Mouse (Mus musculus): ENCODE measurements around the gene Hcrtr2. TPM values are rescaled to one million over a fixed set of nuclear protein-coding genes. Genes with fewer than 3 reads are reported as not detected.

Gene Hcrtr2
- total and polyA plus RNA-seq, 2 experiments from 2014 or later: 4.5 to 8.2 TPM

GRCm38 (mm10) chr9:76236626-76237025, 87.0 kb downstream of the Hcrtr2 start:
- H3K4me2 ChIP-seq (ENCODE audit: low read depth): peak overlapping the region; percentile 51
- H3K27me3 ChIP-seq (ENCODE audit: insufficient read depth, low read length): no peaks in the 10 kb centered on the region
- under 1% methylated on average over 7 of the region's 7 CpGs for WGBS

DNA sequence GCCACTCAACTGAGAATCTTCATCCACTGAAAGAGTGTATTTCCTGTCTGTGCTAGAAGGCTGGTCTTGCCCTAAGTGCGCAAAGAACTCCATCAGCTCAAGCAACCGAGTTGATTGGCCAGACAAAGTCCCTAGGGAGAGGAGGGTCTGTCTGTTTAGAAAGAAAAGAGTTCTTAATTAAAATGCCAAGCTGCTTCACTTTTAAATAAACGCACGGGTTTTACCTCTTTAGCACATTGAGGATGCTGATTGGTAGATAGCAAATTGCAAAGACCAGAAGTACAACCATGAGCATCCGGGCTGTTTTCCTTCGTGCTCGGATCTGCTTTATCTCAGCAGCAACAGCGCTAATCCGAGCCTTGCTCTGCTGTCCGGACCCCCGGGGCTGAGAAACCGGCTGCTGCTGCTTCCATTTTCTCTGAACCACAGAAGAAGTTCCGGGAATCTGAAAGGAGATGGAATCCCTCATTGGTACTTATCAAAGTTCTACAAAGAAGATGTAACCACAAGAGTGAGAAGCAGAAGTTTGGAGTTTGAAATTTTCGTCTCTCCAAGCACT, 87.6 kb downstream of the Hcrtr2 start:
- Histone ChIP-seq H3K27ac (ENCODE audit: low read depth, low read length) (no peak overlapping the region), H3K9ac (no peak overlapping the region), H3K27me3 (ENCODE audit: insufficient read depth, low read length) (no peaks in the 10 kb centered on the region), H3K4me2 (ENCODE audit: low read depth) (peak overlapping the region; percentile 51), H3K4me3 (ENCODE audit: low read depth, low read length) (peak overlapping the region; percentile 23), H3K9me3 (ENCODE audit: low read length) (no peaks in the 10 kb centered on the region), H3K4me1 (ENCODE audit: insufficient read depth) (no peaks in the 10 kb centered on the region), H3K36me3 (ENCODE audit: insufficient read depth) (no peaks in the 10 kb centered on the region)
- ATAC-seq: peak; percentile 58
- WGBS: 2% methylated on average over 14 of the region's 14 CpGs
- peak; percentile 12 for DNase-seq
- no peak for TF ChIP-seq CTCF (IDR thresholded peaks at IDR 0.05; ENCODE audit: low read depth)

More at GRCm38 (mm10) chr9:76236626-76237025, 87.0 kb downstream of the Hcrtr2 start:
- Histone ChIP-seq H3K9ac (0 out of 2 replicates have a peak overlapping the region, but pooled peaks have one; percentile 4), H3K4me1 (ENCODE audit: insufficient read depth) (no peaks in the 10 kb centered on the region), H3K4me3 (ENCODE audit: low read depth, low read length) (peak overlapping the region; percentile 23), H3K27ac (ENCODE audit: low read depth, low read length) (no peak overlapping the region), H3K36me3 (ENCODE audit: insufficient read depth) (no peaks in the 10 kb centered on the region), H3K9me3 (ENCODE audit: low read length) (no peaks in the 10 kb centered on the region)
- DNase-seq (peak; percentile 87), ATAC-seq (peak; percentile 86)
- peak; percentile 83 for TF ChIP-seq CTCF (IDR thresholded peaks at IDR 0.05; ENCODE audit: low read depth)

DNA sequence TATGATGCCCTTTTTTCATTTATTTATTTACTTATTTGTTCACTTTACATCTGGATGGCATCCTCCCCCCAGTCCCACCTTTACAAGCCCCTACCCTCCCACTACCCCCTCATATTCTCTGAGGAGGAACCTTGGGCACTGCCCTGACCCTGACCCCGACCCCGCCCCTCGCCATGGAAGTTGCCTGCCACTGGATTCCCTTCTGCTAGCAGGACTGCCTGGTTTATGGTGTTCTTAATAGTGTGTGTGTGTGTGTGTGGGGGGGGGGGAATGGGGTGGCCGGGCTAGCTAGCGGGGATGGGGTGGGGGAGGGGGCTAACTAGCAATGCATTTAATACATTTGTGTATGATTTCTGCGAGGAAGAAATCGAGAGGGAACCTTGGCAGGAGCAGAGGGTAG, 88.8 kb downstream of the Hcrtr2 start:
- H3K27ac ChIP-seq (ENCODE audit: low read depth, low read length): no peak overlapping the region
- no peaks in the 10 kb centered on the region for H3K4me1 ChIP-seq (ENCODE audit: insufficient read depth)
- no peak for ATAC-seq
- no peaks in the 10 kb centered on the region for H3K9me3 ChIP-seq (ENCODE audit: low read length)
- no peak for TF ChIP-seq CTCF (IDR thresholded peaks at IDR 0.05; ENCODE audit: low read depth)
- H3K4me2 ChIP-seq (ENCODE audit: low read depth): no peak overlapping the region
- H3K27me3 ChIP-seq (ENCODE audit: insufficient read depth, low read length): no peaks in the 10 kb centered on the region
- no peak overlapping the region for H3K4me3 ChIP-seq (ENCODE audit: low read depth, low read length)
- DNase-seq: no peak
- no peak overlapping the region for H3K9ac ChIP-seq
- no peaks in the 10 kb centered on the region for H3K36me3 ChIP-seq (ENCODE audit: insufficient read depth)
- WGBS: 68% methylated on average over 7 of the region's 7 CpGs

- Histone ChIP-seq H3K27ac (ENCODE audit: low read depth, low read length) (no peak overlapping the region), H3K9ac (no peak overlapping the region), H3K4me1 (ENCODE audit: insufficient read depth) (no peaks in the 10 kb centered on the region), H3K4me2 (ENCODE audit: low read depth) (no peak overlapping the region), H3K4me3 (ENCODE audit: low read depth, low read length) (no peak overlapping the region), H3K9me3 (ENCODE audit: low read length) (no peaks in the 10 kb centered on the region), H3K36me3 (ENCODE audit: insufficient read depth) (no peaks in the 10 kb centered on the region), H3K27me3 (ENCODE audit: insufficient read depth, low read length) (no peaks in the 10 kb centered on the region)
- DNase-seq (no peak), ATAC-seq (no peak)
- no peak for TF ChIP-seq CTCF (IDR thresholded peaks at IDR 0.05; ENCODE audit: low read depth)
- WGBS: 47% methylated on average over 11 of the region's 11 CpGs
Observed at GRCm38 (mm10) chr9:76230400-76230799, 93.3 kb downstream of the Hcrtr2 start.

DNA sequence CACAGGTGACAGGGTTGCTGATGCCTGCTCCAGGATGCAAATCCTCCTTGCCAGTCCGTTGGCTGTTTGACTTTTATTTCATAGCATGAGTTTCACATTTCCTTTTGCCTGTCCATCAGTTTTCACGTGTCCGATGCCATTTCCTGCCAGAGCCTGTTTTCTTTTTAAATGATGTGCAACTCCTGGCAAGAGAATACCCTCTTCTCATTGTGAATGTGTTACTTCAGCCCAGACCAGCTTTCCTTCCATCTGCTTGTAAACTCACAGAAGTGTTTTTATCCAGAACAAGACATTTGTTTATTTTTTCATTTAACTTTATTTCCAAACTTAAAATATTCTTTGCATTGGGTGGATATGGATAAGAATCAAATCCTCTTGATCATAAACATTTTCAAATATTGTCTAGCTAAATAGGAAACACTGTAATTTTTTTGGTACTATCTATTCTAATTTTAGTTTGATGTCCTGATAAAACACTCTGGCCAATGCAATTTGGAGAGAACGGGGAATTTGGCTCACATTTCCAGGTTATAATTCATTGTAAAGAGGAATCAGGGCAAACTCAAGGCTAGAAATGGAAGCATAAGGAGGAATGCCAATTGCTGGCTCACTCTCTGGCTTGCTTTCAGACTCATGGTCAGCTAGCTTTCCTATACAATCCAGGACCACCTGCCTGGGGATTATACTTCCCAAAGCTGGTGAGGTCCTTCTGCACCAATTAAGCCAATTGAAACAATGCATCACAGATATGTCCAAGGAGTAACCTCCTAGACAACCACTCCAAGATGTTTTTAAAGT, 106.3 kb downstream of the Hcrtr2 start:
- H3K36me3 ChIP-seq (ENCODE audit: insufficient read depth): no peaks in the 10 kb centered on the region
- no peak for TF ChIP-seq CTCF (IDR thresholded peaks at IDR 0.05; ENCODE audit: low read depth)
- 55% methylated on average over 4 of the region's 4 CpGs for WGBS

DNA sequence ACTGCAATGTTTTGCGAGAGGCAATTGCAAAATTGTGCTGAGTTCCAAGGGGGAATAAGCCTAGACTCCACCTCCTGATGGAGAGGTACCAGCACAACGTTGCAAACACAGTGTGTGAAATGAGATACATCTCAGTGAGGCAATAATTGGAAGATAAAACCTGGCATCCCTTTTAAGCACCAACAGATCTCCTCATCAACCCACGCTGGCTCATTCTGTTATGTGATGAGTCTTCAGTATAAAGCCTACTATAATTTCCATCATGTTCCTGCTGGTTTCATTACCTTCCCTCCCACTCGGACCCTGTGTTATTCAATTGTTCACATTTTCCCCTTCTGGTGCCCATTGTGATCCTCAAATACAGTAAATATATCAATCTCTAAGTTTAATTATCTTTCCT, 109.0 kb downstream of the Hcrtr2 start:
- ATAC-seq: no peak
- H3K4me3 ChIP-seq (ENCODE audit: low read depth, low read length): no peak overlapping the region
- TF ChIP-seq CTCF (IDR thresholded peaks at IDR 0.05; ENCODE audit: low read depth): no peak
- no peaks in the 10 kb centered on the region for H3K9me3 ChIP-seq (ENCODE audit: low read length)
- no peak for DNase-seq
- no peak overlapping the region for H3K4me2 ChIP-seq (ENCODE audit: low read depth)
- H3K27me3 ChIP-seq (ENCODE audit: insufficient read depth, low read length): no peaks in the 10 kb centered on the region
- H3K9ac ChIP-seq: no peak overlapping the region
- H3K4me1 ChIP-seq (ENCODE audit: insufficient read depth): no peaks in the 10 kb centered on the region
- H3K36me3 ChIP-seq (ENCODE audit: insufficient read depth): no peaks in the 10 kb centered on the region
- WGBS: 62% methylated on average over 4 of the region's 4 CpGs
- no peak overlapping the region for H3K27ac ChIP-seq (ENCODE audit: low read depth, low read length)

More for the DNA sequence above, 106.3 kb downstream of the Hcrtr2 start:
- DNase-seq (no peak), ATAC-seq (no peak)
- Histone ChIP-seq H3K27ac (ENCODE audit: low read depth, low read length) (no peak overlapping the region), H3K4me2 (ENCODE audit: low read depth) (no peak overlapping the region), H3K4me3 (ENCODE audit: low read depth, low read length) (no peak overlapping the region), H3K9ac (no peak overlapping the region), H3K4me1 (ENCODE audit: insufficient read depth) (no peaks in the 10 kb centered on the region), H3K9me3 (ENCODE audit: low read length) (no peaks in the 10 kb centered on the region), H3K27me3 (ENCODE audit: insufficient read depth, low read length) (no peaks in the 10 kb centered on the region)

GRCm38 (mm10) chr9:76213557-76213956, 110.1 kb downstream of the Hcrtr2 start, which contains the start of gene Gfral:
Gene Gfral, minus strand, starts transcription at chr9:76213657.
- DNase-seq: no peak
- Histone ChIP-seq H3K27me3 (ENCODE audit: insufficient read depth, low read length) (no peaks in the 10 kb centered on the region), H3K36me3 (ENCODE audit: insufficient read depth) (no peaks in the 10 kb centered on the region), H3K27ac (ENCODE audit: low read depth, low read length) (no peak within 1 kb of the TSS), H3K4me1 (ENCODE audit: insufficient read depth) (no peaks in the 10 kb centered on the region), H3K9ac (no peak within 1 kb of the TSS), H3K9me3 (ENCODE audit: low read length) (no peaks in the 10 kb centered on the region), H3K4me3 (ENCODE audit: low read depth, low read length) (no peak within 1 kb of the TSS), H3K4me2 (ENCODE audit: low read depth) (no peak within 1 kb of the TSS)
- TF ChIP-seq CTCF (IDR thresholded peaks at IDR 0.05; ENCODE audit: low read depth): no peak
- ATAC-seq: no peak
- 77% methylated on average over 2 of the region's 2 CpGs for WGBS
